Comparison of ENCODE assay signal across 10 mouse cellular contexts in the genomic region with DNA sequence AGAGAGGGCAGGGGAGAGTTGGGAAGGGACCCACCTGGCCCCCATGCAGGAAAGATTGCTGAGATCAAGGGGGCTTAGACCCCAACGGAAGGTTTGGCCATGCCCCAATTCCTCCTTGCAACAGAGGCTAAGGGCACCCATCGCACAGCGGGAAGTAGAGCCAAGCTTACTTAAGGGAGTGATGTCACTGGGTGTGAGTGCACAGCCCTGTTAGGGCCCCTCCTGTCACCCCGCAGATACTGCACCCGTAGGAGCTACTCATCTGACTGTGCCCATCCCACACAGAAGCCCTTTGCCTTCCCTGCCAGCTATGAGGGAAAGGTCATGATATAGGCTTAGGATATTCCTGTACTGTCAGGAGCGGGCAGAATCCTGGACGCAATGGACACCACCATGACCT. TPM values are rescaled to one million over a fixed set of nuclear protein-coding genes. Genes with fewer than 3 reads are reported as not detected.
DNase-seq lines count a peak whose midpoint lies in the region; ATAC-seq and TF ChIP-seq lines count a peak whose summit lies in the region.
"Had no signal": no experiment of that assay in that cellular context is flagged by ENCODE, and none has a peak within 500 bp of the region (broad histone marks: within the 10 kb centered on the region; RNA-seq: fewer than 3 reads in every experiment).

No protein-coding gene starts in this region.

- 79% methylated on average over 7 of the region's 7 CpGs for WGBS in heart, embryonic 12.5 days
- 90% methylated on average over 7 of the region's 7 CpGs for WGBS in midbrain, embryonic 10.5 days
- WGBS in midbrain, postnatal 0 days, result 94% methylated on average over 7 of the region's 7 CpGs
- WGBS in liver, adult 2 months, result 21% methylated on average over 7 of the region's 7 CpGs
- WGBS in stomach, embryonic 15.5 days, result 85% methylated on average over 7 of the region's 7 CpGs

- no peaks in the 10 kb centered on the region for H3K27me3 ChIP-seq in heart, embryonic 12.5 days (replicated peaks)
- peaks cover 8% of the 10 kb centered on the region for H3K27me3 ChIP-seq in midbrain, embryonic 10.5 days (ENCODE audit: low read depth, poor library complexity, severe bottlenecking)
- no peaks in the 10 kb centered on the region for H3K27me3 ChIP-seq in midbrain, postnatal 0 days (ENCODE audit: insufficient read depth, low read length)
- H3K27me3 ChIP-seq in liver, adult 2 months (ENCODE audit: control insufficient read depth, insufficient read depth, low read length), result no peaks in the 10 kb centered on the region
- H3K27me3 ChIP-seq in stomach, embryonic 15.5 days (replicated peaks), result no peaks in the 10 kb centered on the region
- H3K27me3 ChIP-seq: embryonic facial prominence, embryonic 15.5 days; midbrain, embryonic 13.5 days had no signal

- ATAC-seq in heart, embryonic 12.5 days (ENCODE audit: insufficient number of reproducible peaks, low FRiP score), result peak; percentile 30; the same call in 1 of the 2 replicates
- ATAC-seq in midbrain, postnatal 0 days (ENCODE audit: low FRiP score), result no peak
- ATAC-seq in stomach, embryonic 15.5 days (ENCODE audit: insufficient read depth, low FRiP score, low read depth), result peak; percentile 70
- ATAC-seq: midbrain, embryonic 13.5 days had no signal

- no peak overlapping the region for H3K4me3 ChIP-seq in heart, embryonic 12.5 days
- no peak overlapping the region for H3K4me3 ChIP-seq in midbrain, embryonic 10.5 days
- H3K4me3 ChIP-seq in midbrain, postnatal 0 days (ENCODE audit: low read depth, low read length), result no peak overlapping the region
- H3K4me3 ChIP-seq in liver, adult 2 months (ENCODE audit: insufficient read depth, low read depth, low read length), result no peak overlapping the region
- H3K4me3 ChIP-seq in stomach, embryonic 15.5 days (replicated peaks), result no peak overlapping the region
- H3K4me3 ChIP-seq: embryonic facial prominence, embryonic 15.5 days; midbrain, embryonic 13.5 days had no signal

- no peak for DNase-seq in heart, adult 9 months (ENCODE audit: low spot score in 2 of 2)
- DNase-seq in midbrain, embryonic 10.5 days (ENCODE audit: low spot score), result no peak
- DNase-seq in midbrain, postnatal 0 days (ENCODE audit: low spot score), result no peak
- DNase-seq in liver, adult 2 months (ENCODE audit: extremely low read depth, low read depth, low spot score), result peak; percentile 30
- DNase-seq in adrenal gland, adult 8-10 months, result no peak
- no peak for DNase-seq in thymus, adult 18-20 months

- H3K36me3 ChIP-seq in heart, embryonic 12.5 days, result no peaks in the 10 kb centered on the region
- no peaks in the 10 kb centered on the region for H3K36me3 ChIP-seq in midbrain, embryonic 10.5 days
- H3K36me3 ChIP-seq in midbrain, postnatal 0 days (ENCODE audit: insufficient read depth, low read length), result no peaks in the 10 kb centered on the region
- H3K36me3 ChIP-seq in liver, adult 2 months (ENCODE audit: control insufficient read depth, insufficient read depth, low read length), result no peaks in the 10 kb centered on the region
- H3K36me3 ChIP-seq in stomach, embryonic 15.5 days, result no peaks in the 10 kb centered on the region
- H3K36me3 ChIP-seq: midbrain, embryonic 13.5 days had no signal

- H3K9me3 ChIP-seq in heart, embryonic 12.5 days (replicated peaks), result no peaks in the 10 kb centered on the region
- no peaks in the 10 kb centered on the region for H3K9me3 ChIP-seq in midbrain, embryonic 10.5 days (replicated peaks)
- H3K9me3 ChIP-seq in midbrain, postnatal 0 days (ENCODE audit: low read length), result no peaks in the 10 kb centered on the region
- no peaks in the 10 kb centered on the region for H3K9me3 ChIP-seq in stomach, embryonic 15.5 days
- H3K9me3 ChIP-seq: embryonic facial prominence, embryonic 15.5 days; midbrain, embryonic 13.5 days had no signal

- no peak overlapping the region for H3K4me2 ChIP-seq in heart, embryonic 12.5 days
- no peak overlapping the region for H3K4me2 ChIP-seq in midbrain, postnatal 0 days (ENCODE audit: low read depth, low read length, poor library complexity, severe bottlenecking)
- no peak overlapping the region for H3K4me2 ChIP-seq in stomach, embryonic 15.5 days
- H3K4me2 ChIP-seq: embryonic facial prominence, embryonic 15.5 days; midbrain, embryonic 13.5 days had no signal

- TF ChIP-seq POLR2A in liver, adult 2 months (IDR thresholded peaks at IDR 0.05; ENCODE audit: extremely low read depth, insufficient read depth, low read length), result no peak

- no peak for TF ChIP-seq CTCF in midbrain, postnatal 0 days (IDR thresholded peaks at IDR 0.05)
- no peak for TF ChIP-seq CTCF in liver, adult 2 months (IDR thresholded peaks at IDR 0.05; ENCODE audit: low read depth, low read length)

- peaks cover 76% of the 10 kb centered on the region for H3K4me1 ChIP-seq in heart, embryonic 12.5 days (replicated peaks)
- H3K4me1 ChIP-seq in midbrain, embryonic 10.5 days, result peaks cover 34% of the 10 kb centered on the region
- H3K4me1 ChIP-seq in midbrain, postnatal 0 days (ENCODE audit: insufficient read depth, low read length), result no peaks in the 10 kb centered on the region; the same call in 1 of the 2 replicates
- peaks cover 35% of the 10 kb centered on the region for H3K4me1 ChIP-seq in liver, adult 2 months (ENCODE audit: control insufficient read depth, insufficient read depth, low read length)
- H3K4me1 ChIP-seq in stomach, embryonic 15.5 days, result peaks cover 54% of the 10 kb centered on the region

- H3K79me2 ChIP-seq in liver, adult 2 months (ENCODE audit: control insufficient read depth, insufficient read depth, low read length), result peaks cover 21% of the 10 kb centered on the region

- 0 out of 2 replicates have a peak overlapping the region, but pooled peaks have one; percentile 12 for H3K9ac ChIP-seq in heart, embryonic 12.5 days
- no peak overlapping the region for H3K9ac ChIP-seq in midbrain, postnatal 0 days (replicated peaks; ENCODE audit: low read length, poor library complexity, severe bottlenecking)
- peak overlapping the region; percentile 27 for H3K9ac ChIP-seq in liver, adult 2 months (ENCODE audit: low read depth, low read length)
- no peak overlapping the region for H3K9ac ChIP-seq in stomach, embryonic 15.5 days
- H3K9ac ChIP-seq: embryonic facial prominence, embryonic 15.5 days; midbrain, embryonic 13.5 days had no signal

- peak overlapping the region; percentile 79; the same call in 1 of the 2 replicates for H3K27ac ChIP-seq in heart, embryonic 12.5 days (ENCODE audit: poor library complexity, severe bottlenecking)
- peak overlapping the region; percentile 23; the same call in 1 of the 2 replicates for H3K27ac ChIP-seq in midbrain, embryonic 10.5 days (replicated peaks)
- H3K27ac ChIP-seq in midbrain, postnatal 0 days (ENCODE audit: low read depth, low read length), result no peak overlapping the region
- peak overlapping the region; percentile 74 for H3K27ac ChIP-seq in liver, adult 2 months (replicated peaks; ENCODE audit: insufficient read depth, low read depth, low read length)
- H3K27ac ChIP-seq in stomach, embryonic 15.5 days, result no peak overlapping the region
- H3K27ac ChIP-seq: embryonic facial prominence, embryonic 15.5 days; midbrain, embryonic 13.5 days had no signal

RNA-seq across cellular contexts. Expression of a gene that starts 8.3 kb away (rescaled TPM):
- 16.5 and 17.8 TPM in 2 replicates for polyA plus RNA-seq in heart, embryonic 12.5 days (2016; fragmentation: Nextera tagmentation; extraction: Ambion mirVana)
- 8.6 and 9.3 TPM in 2 replicates for polyA plus RNA-seq in midbrain, embryonic 10.5 days (2016; fragmentation: Nextera tagmentation; extraction: Ambion mirVana)
- 1.9 and 3.1 TPM in 2 replicates for total RNA-seq in midbrain, postnatal 0 days (2014; rRNA removed)
- 1.9 and 2.5 TPM in 2 replicates for polyA plus RNA-seq in midbrain, postnatal 0 days (2015; fragmentation: Nextera tagmentation; extraction: Ambion mirVana)
- total RNA-seq in liver, adult 2 months (2014; rRNA removed), result 6.5 and 7.4 TPM in 2 replicates
- 19.8 and 21.1 TPM in 2 replicates for polyA plus RNA-seq in liver, adult 2 months (2012; rRNA removed)
- 19.6 and 20.8 TPM in 2 replicates for polyA plus RNA-seq in stomach, embryonic 15.5 days (2015; fragmentation: Nextera tagmentation; extraction: Ambion mirVana)
- total RNA-seq in adrenal gland, adult 8-10 months (2022), result 10 to 100 TPM; 46.7 to 49.4 (median 48.4) TPM

RNA-seq across cellular contexts. Expression of a gene that starts 55.5 kb away (rescaled TPM):
- 11.6 and 12.2 TPM in 2 replicates for polyA plus RNA-seq in heart, embryonic 12.5 days (2016; fragmentation: Nextera tagmentation; extraction: Ambion mirVana)
- polyA plus RNA-seq in midbrain, embryonic 10.5 days (2016; fragmentation: Nextera tagmentation; extraction: Ambion mirVana), result 2.8 and 3.1 TPM in 2 replicates
- total RNA-seq in midbrain, postnatal 0 days (2014; rRNA removed), result 17.1 and 28.7 TPM in 2 replicates
- polyA plus RNA-seq in midbrain, postnatal 0 days (2015; fragmentation: Nextera tagmentation; extraction: Ambion mirVana), result 2.7 and 3.4 TPM in 2 replicates
- 1.1 and 1.3 TPM in 2 replicates for total RNA-seq in liver, adult 2 months (2014; rRNA removed)
- polyA plus RNA-seq in liver, adult 2 months (2012; rRNA removed), result 0.86 and 1.1 TPM in 2 replicates
- 2.5 and 3.1 TPM in 2 replicates for polyA plus RNA-seq in stomach, embryonic 15.5 days (2015; fragmentation: Nextera tagmentation; extraction: Ambion mirVana)
- total RNA-seq in adrenal gland, adult 8-10 months (2022), result 10 to 100 TPM; 15.3 to 41.3 (median 29.9) TPM

Comparison
In these comparisons a context has a peak if more than half of its experiments do, and no peak if none do; other contexts are left out.
1. H3K27ac ChIP-seq: peak in heart, embryonic 12.5 days (single experiment), midbrain, embryonic 10.5 days (single experiment) and liver, adult 2 months (single experiment); none in midbrain, postnatal 0 days (single experiment) and stomach, embryonic 15.5 days (single experiment).
2. H3K9ac ChIP-seq: peak in heart, embryonic 12.5 days (single experiment) and liver, adult 2 months (single experiment); none in midbrain, postnatal 0 days (single experiment) and stomach, embryonic 15.5 days (single experiment).